Mouse (Mus musculus) forebrain, embryonic 15.5 days (tissue): Measurements from ENCODE around the gene Lmo7. TPM values are rescaled to one million over a fixed set of nuclear protein-coding genes. Genes with fewer than 3 reads are reported as not detected.

Source experiments
- polyA plus RNA-seq: library from polyadenylated mRNA; unstranded; fragments of >200 nt; fragmentation: Nextera tagmentation; extraction: Ambion mirVana; gene quantifications from 2 replicates; pipeline ENCODE4 v1.2.1, GENCODE M21; 2015

The Lmo7 gene
- polyA plus RNA-seq, 1 experiment from 2014 or later: 12.8 TPM

Other genes starting within 250 kb of the Lmo7 start
- 9.1 and 9.2 TPM in 2 replicates for gene Tbc1d4, start 120.8 kb upstream of the Lmo7 start, polyA plus RNA-seq
- gene Commd6, start 89.3 kb upstream of the Lmo7 start, polyA plus RNA-seq: 101 and 103 TPM in 2 replicates
- 222 and 223 TPM in 2 replicates for gene Uchl3, start 76.0 kb upstream of the Lmo7 start, polyA plus RNA-seq
- gene Gm9922, start 143 bp upstream of the Lmo7 start, polyA plus RNA-seq: 0.76 and 1.5 TPM in 2 replicates